Mouse (Mus musculus): ENCODE data around the gene Dpep1. TPM values are rescaled to one million over a fixed set of nuclear protein-coding genes. Genes with fewer than 3 reads are reported as not detected.

Dpep1 gene
- polyA plus RNA-seq, 1 experiment from 2014 or later, result 10.3 TPM

Other genes starting within 250 kb of the Dpep1 start
- 17.6 and 18.5 TPM in 2 replicates for gene Ankrd11, start 144.0 kb upstream of the Dpep1 start, polyA plus RNA-seq (2015; fragmentation: Nextera tagmentation; extraction: Ambion mirVana)
- gene Spg7, start 123.3 kb upstream of the Dpep1 start, polyA plus RNA-seq (2015; fragmentation: Nextera tagmentation; extraction: Ambion mirVana), result 60.7 and 71.0 TPM in 2 replicates
- gene Rpl13, start 83.9 kb upstream of the Dpep1 start, polyA plus RNA-seq (2015; fragmentation: Nextera tagmentation; extraction: Ambion mirVana), result 676 and 829 TPM in 2 replicates
- 0.20 and 0.35 TPM in 2 replicates for gene Cpne7, start 68.9 kb upstream of the Dpep1 start, polyA plus RNA-seq (2015; fragmentation: Nextera tagmentation; extraction: Ambion mirVana)
- 4.4 and 5.8 TPM in 2 replicates for gene Sult5a1, start 27.9 kb upstream of the Dpep1 start, polyA plus RNA-seq (2015; fragmentation: Nextera tagmentation; extraction: Ambion mirVana)
- gene Chmp1a, start 26.5 kb downstream of the Dpep1 start, polyA plus RNA-seq (2015; fragmentation: Nextera tagmentation; extraction: Ambion mirVana), result 108 and 114 TPM in 2 replicates
- 4.5 and 5.0 TPM in 2 replicates for gene Spata33, start 26.6 kb downstream of the Dpep1 start, polyA plus RNA-seq (2015; fragmentation: Nextera tagmentation; extraction: Ambion mirVana)
- gene Cdk10, start 38.6 kb downstream of the Dpep1 start, polyA plus RNA-seq (2015; fragmentation: Nextera tagmentation; extraction: Ambion mirVana), result 19.1 and 19.5 TPM in 2 replicates
- gene Spata2l, start 50.0 kb downstream of the Dpep1 start, polyA plus RNA-seq (2015; fragmentation: Nextera tagmentation; extraction: Ambion mirVana), result 4.2 and 4.4 TPM in 2 replicates
- gene Zfp276, start 68.0 kb downstream of the Dpep1 start, polyA plus RNA-seq (2015; fragmentation: Nextera tagmentation; extraction: Ambion mirVana), result 16.6 and 18.3 TPM in 2 replicates
- 20.3 and 20.8 TPM in 2 replicates for gene Vps9d1, start 68.1 kb downstream of the Dpep1 start, polyA plus RNA-seq (2015; fragmentation: Nextera tagmentation; extraction: Ambion mirVana)
- 15.4 and 16.0 TPM in 2 replicates for gene Fanca, start 132.3 kb downstream of the Dpep1 start, polyA plus RNA-seq (2015; fragmentation: Nextera tagmentation; extraction: Ambion mirVana)
- gene Spire2, start 146.5 kb downstream of the Dpep1 start, polyA plus RNA-seq (2015; fragmentation: Nextera tagmentation; extraction: Ambion mirVana), result 0.79 and 0.89 TPM in 2 replicates
- gene Tcf25, start 187.5 kb downstream of the Dpep1 start, polyA plus RNA-seq (2015; fragmentation: Nextera tagmentation; extraction: Ambion mirVana), result 143 and 152 TPM in 2 replicates
- gene Mc1r, start 220.9 kb downstream of the Dpep1 start, polyA plus RNA-seq (2015; fragmentation: Nextera tagmentation; extraction: Ambion mirVana), result 0.04 and 0.13 TPM in 2 replicates
- 4.6 and 6.9 TPM in 2 replicates for gene Tubb3, start 225.2 kb downstream of the Dpep1 start, polyA plus RNA-seq (2015; fragmentation: Nextera tagmentation; extraction: Ambion mirVana)
- 31.3 and 31.8 TPM in 2 replicates for gene Def8, start 237.3 kb downstream of the Dpep1 start, polyA plus RNA-seq (2015; fragmentation: Nextera tagmentation; extraction: Ambion mirVana)